Mouse (Mus musculus) liver, embryonic 14.5 days (tissue): Measurements from ENCODE around the gene Naa38. TPM values are rescaled to one million over a fixed set of nuclear protein-coding genes. Genes with fewer than 3 reads are reported as not detected.

Experiments used
- ATAC-seq: fragments of 200-750 bp; cut with Nextera tagmentation; 2 replicates; pipeline ENCODE4 v1.8.0; 2017; ENCODE audit warnings: moderate number of reproducible peaks, mild to moderate bottlenecking, moderate library complexity; ENCODE audit not compliant: insufficient read depth
- DNase-seq, 3 experiments: peaks; one replicate each; pipeline ENCODE4 v3.0.0-alpha.2; 2012 to 2013; ENCODE audit warnings: low read depth in 3 of 3, low spot score in 3 of 3
- H3K27ac ChIP-seq: fragments of 300-500 bp; sonication (generic); 2 replicates; pipeline ENCODE4 v1.5.1; 2014; ENCODE audit warnings: moderate library complexity, mild to moderate bottlenecking, control low read depth, inconsistent platforms
- H3K27me3 ChIP-seq: fragments of 300-500 bp; sonication (generic); 2 replicates; pipeline ENCODE4 v1.6.1; 2014; ENCODE audit warnings: mild to moderate bottlenecking, low read length, moderate library complexity; ENCODE audit not compliant: control insufficient read depth, insufficient read depth
- H3K36me3 ChIP-seq: fragments of 300-500 bp; sonication (generic); replicated peaks from 2 replicates; pipeline ENCODE4 v1.6.1; 2014; ENCODE audit warnings: low read depth; ENCODE audit not compliant: control insufficient read depth, insufficient read depth
- H3K4me1 ChIP-seq, 2 experiments: fragments of 200-500 bp in 1 of 2; fragments of 300-500 bp in 1 of 2; sonication (generic) in 1 of 2; replicated peaks; 2 replicates each; pipeline ENCODE4 v1.6.1; 2012 to 2014; ENCODE audit warnings: antibody characterized with exemption in 1 of 2, inconsistent platforms in 1 of 2, low read length in 1 of 2; ENCODE audit not compliant: control insufficient read depth in 2 of 2, insufficient read depth in 2 of 2
- H3K4me2 ChIP-seq: fragments of 300-500 bp; sonication (generic); 2 replicates; pipeline ENCODE4 v1.6.1; 2014; ENCODE audit warnings: low read depth, mild to moderate bottlenecking, control low read depth, moderate library complexity
- H3K4me3 ChIP-seq, 2 experiments: fragments of 200-500 bp in 1 of 2; fragments of 300-500 bp in 1 of 2; sonication (generic) in 1 of 2; 2 replicates each; pipeline ENCODE4 v1.5.1; 2012 to 2014; ENCODE audit warnings: low read depth in 2 of 2, low read length in 2 of 2, mild to moderate bottlenecking in 2 of 2, control low read depth in 1 of 2, inconsistent platforms in 1 of 2, moderate library complexity in 1 of 2; ENCODE audit not compliant: insufficient read depth in 1 of 2
- H3K9ac ChIP-seq: fragments of 300-500 bp; sonication (generic); replicated peaks from 2 replicates; pipeline ENCODE4 v1.6.1; 2014; ENCODE audit warnings: mild to moderate bottlenecking, control low read depth, moderate library complexity
- H3K9me3 ChIP-seq: fragments of 300-500 bp; sonication (generic); 2 replicates; pipeline ENCODE4 v1.6.1; 2016; ENCODE audit warnings: low read length, mixed read lengths; ENCODE audit not compliant: control insufficient read depth
- CTCF ChIP-seq: IDR thresholded peaks from 2 replicates; pipeline ENCODE4 v1.5.1; 2016; ENCODE audit warnings: antibody characterized with exemption, low read depth, control low read depth
- EP300 ChIP-seq: IDR thresholded peaks from 2 replicates; pipeline ENCODE4 v1.6.1; 2016; ENCODE audit warnings: antibody characterized with exemption, low read depth
- WGBS: fragments of 180-500 bp; shearing (Covaris S2); extraction: QIAGEN DNeasy Blood & Tissue Kit; methylation state at CpG from one replicate; pipeline ENCODE4 v1.1.7; 2014; ENCODE audit not compliant: insufficient replicate concordance; 5-methylcytosine and 5-hydroxymethylcytosine counted together
- polyA plus RNA-seq, 2 experiments: library from polyadenylated mRNA; depleted of rRNA in 1 of 2; stranded (reverse) in 1 of 2; unstranded in 1 of 2; fragments of >200 nt; fragmentation: Nextera tagmentation in 1 of 2; extraction: Ambion mirVana in 1 of 2; gene quantifications; 2 replicates each; pipeline versions ENCODE4 v1.2.1 to v1.2.3; 2012 to 2014

Naa38 gene
- polyA plus RNA-seq, 2 experiments: 70.9 to 120 TPM

GRCm38 (mm10) chr11:69362479-69362878 lies 32.8 kb upstream of the Naa38 start:
- DNase-seq: no peak
- ATAC-seq: no peak
- H3K9me3 ChIP-seq: no peaks in the 10 kb centered on the region
- H3K36me3 ChIP-seq: no peaks in the 10 kb centered on the region
- H3K4me3 ChIP-seq: no peak overlapping the region
- H3K27ac ChIP-seq: no peak overlapping the region
- H3K9ac ChIP-seq: no peak overlapping the region
- peaks cover 11 to 12% of the 10 kb centered on the region in 2 experiments; a peak in 3 of 4 replicates for H3K4me1 ChIP-seq
- H3K27me3 ChIP-seq: peaks cover 15% of the 10 kb centered on the region
- 87% methylated on average over 2 of the region's 2 CpGs for WGBS
- TF ChIP-seq CTCF (no peak), EP300 (no peak)
- no peak overlapping the region for H3K4me2 ChIP-seq

GRCm38 (mm10) chr11:69364376-69364775 lies 30.9 kb upstream of the Naa38 start:
- no peak for ATAC-seq
- peaks cover 16 to 17% of the 10 kb centered on the region in 2 experiments; a peak in 3 of 4 replicates for H3K4me1 ChIP-seq
- TF ChIP-seq EP300 (no peak), CTCF (no peak)
- H3K4me2 ChIP-seq: peak overlapping the region; percentile 39
- H3K4me3 ChIP-seq: no peak overlapping the region
- no peak for DNase-seq
- H3K27ac ChIP-seq: no peak overlapping the region
- H3K9ac ChIP-seq: no peak overlapping the region
- H3K9me3 ChIP-seq: no peaks in the 10 kb centered on the region
- H3K36me3 ChIP-seq: no peaks in the 10 kb centered on the region
- 47% methylated on average over 8 of the region's 8 CpGs for WGBS
- H3K27me3 ChIP-seq: peaks cover 31% of the 10 kb centered on the region

GRCm38 (mm10) chr11:69364910-69365309 lies 30.4 kb upstream of the Naa38 start:
- Histone ChIP-seq H3K9me3 (no peaks in the 10 kb centered on the region), H3K27me3 (peaks cover 35% of the 10 kb centered on the region), H3K27ac (no peak overlapping the region), H3K9ac (no peak overlapping the region), H3K4me1 (peaks cover 17% of the 10 kb centered on the region in 2 experiments; a peak in 3 of 4 replicates), H3K4me2 (peak overlapping the region; percentile 39), H3K4me3 (no peak overlapping the region), H3K36me3 (no peaks in the 10 kb centered on the region)
- no peak for TF ChIP-seq EP300
- TF ChIP-seq CTCF: no peak
- peak; percentile 18; the same call in 1 of the 2 replicates for ATAC-seq
- DNase-seq: no peak
- WGBS: 35% methylated on average over 6 of the region's 6 CpGs

GRCm38 (mm10) chr11:69365722-69366121 lies 29.6 kb upstream of the Naa38 start:
- Histone ChIP-seq H3K36me3 (no peaks in the 10 kb centered on the region), H3K9me3 (no peaks in the 10 kb centered on the region), H3K4me2 (peak overlapping the region; percentile 89), H3K4me3 (peak overlapping the region in 1 of 2 experiments; percentile 77; a peak in 2 of 4 replicates), H3K4me1 (peaks cover 19 to 22% of the 10 kb centered on the region in 2 experiments), H3K9ac (no peak overlapping the region), H3K27ac (no peak overlapping the region), H3K27me3 (peaks cover 35% of the 10 kb centered on the region)
- ATAC-seq: no peak
- no peak for DNase-seq
- no peak for TF ChIP-seq CTCF
- no peak for TF ChIP-seq EP300
- WGBS: 44% methylated on average over 6 of the region's 6 CpGs

- ATAC-seq (peak; percentile 68), DNase-seq (peak; percentile 38 to 63 (median 54))
- no peaks in the 10 kb centered on the region for H3K9me3 ChIP-seq
- peak overlapping the region; percentile 89 for H3K4me2 ChIP-seq
- peaks cover 24 to 26% of the 10 kb centered on the region in 2 experiments for H3K4me1 ChIP-seq
- H3K9ac ChIP-seq: peak overlapping the region; percentile 39
- no peaks in the 10 kb centered on the region for H3K36me3 ChIP-seq
- H3K27ac ChIP-seq: no peak overlapping the region; the same call in 1 of the 2 replicates
- peak overlapping the region; percentile 41 to 77 for H3K4me3 ChIP-seq
- TF ChIP-seq EP300 (no peak), CTCF (no peak)
- WGBS: 2% methylated on average over 26 of the region's 26 CpGs
- peaks cover 35% of the 10 kb centered on the region for H3K27me3 ChIP-seq
Observed at GRCm38 (mm10) chr11:69366157-69366854, 29.0 kb upstream of the Naa38 start.
